16 mouse cellular contexts compared by ENCODE assay signal in genomic region chr2:173452800-173453199, GRCm38 (mm10).
A peak's percentile ranks its signal among the peaks of the same experiment; 100 is the strongest.
DNase-seq lines count a peak whose midpoint lies in the region; TF ChIP-seq lines count a peak whose summit lies in the region.
"Had no signal": no experiment of that assay in that cellular context is flagged by ENCODE, and none has a peak within 500 bp of the region (broad histone marks: within the 10 kb centered on the region; RNA-seq: fewer than 3 reads in every experiment).

No protein-coding gene starts in this region.

- intact Hi-C loops in gastrocnemius, postnatal 14 days (cut with DNase I; ENCODE audit: low total_unique reads), result loop anchor here (5.0 to 10.0 kb wide), 2 partner anchors 158 to 220 kb away; no protein-coding TSS in a partner anchor
- intact Hi-C loops in gastrocnemius, adult 2 months (cut with DNase I), result loop anchor here (2.0 to 10.0 kb wide), 3 partner anchors 224 to 348 kb away; no protein-coding TSS in a partner anchor

- TF ChIP-seq CTCF in gastrocnemius, adult 2 months (IDR thresholded peaks at IDR 0.05), result no peak

- H3K27ac ChIP-seq in gastrocnemius, adult 2 months, result no peak overlapping the region; the same call in 1 of the 2 replicates
- H3K27ac ChIP-seq in limb, embryonic 10.5 days, result no peak overlapping the region
- H3K27ac ChIP-seq: forebrain, embryonic 15.5 days; hindbrain, embryonic 14.5 days; liver, embryonic 12.5 days had no signal

- no peaks in the 10 kb centered on the region for H3K9me3 ChIP-seq in limb, embryonic 10.5 days (replicated peaks)
- H3K9me3 ChIP-seq: forebrain, embryonic 15.5 days had no signal

- no peaks in the 10 kb centered on the region; the same call in 1 of the 2 replicates for H3K4me1 ChIP-seq in limb, embryonic 10.5 days
- H3K4me1 ChIP-seq: forebrain, embryonic 15.5 days; heart, embryonic 12.5 days had no signal

- H3K36me3 ChIP-seq in limb, embryonic 10.5 days, result no peaks in the 10 kb centered on the region
- H3K36me3 ChIP-seq: forebrain, embryonic 15.5 days; heart, embryonic 12.5 days; liver, embryonic 12.5 days had no signal

- no peak overlapping the region for H3K4me3 ChIP-seq in gastrocnemius, adult 2 months
- H3K4me3 ChIP-seq in limb, embryonic 10.5 days, result no peak overlapping the region
- H3K4me3 ChIP-seq: forebrain, embryonic 15.5 days; heart, embryonic 12.5 days; liver, embryonic 12.5 days had no signal

- no peaks in the 10 kb centered on the region for H3K27me3 ChIP-seq in limb, embryonic 10.5 days (ENCODE audit: low read depth, poor library complexity, severe bottlenecking)
- H3K27me3 ChIP-seq: forebrain, embryonic 15.5 days; heart, embryonic 12.5 days; liver, embryonic 12.5 days had no signal

- DNase-seq in gastrocnemius, postnatal 14 days, result peak; percentile 2
- DNase-seq in gastrocnemius, adult 2 months, result no peak
- peak; percentile 30 for DNase-seq in testis, postnatal 10 days (ENCODE audit: low spot score)
- DNase-seq in testis, postnatal 14 days (ENCODE audit: low spot score), result no peak
- peak; percentile 34 for DNase-seq in adrenal gland, postnatal 10 days
- peak; percentile 28 to 55 for DNase-seq in natural killer cell, adult 2 months (ENCODE audit: low spot score in 2 of 2)
- DNase-seq in limb, embryonic 10.5 days (ENCODE audit: low spot score), result no peak
- DNase-seq: cerebellum, adult 2 months; kidney, adult 8-10 months; kidney, postnatal 36 days; left cerebral cortex, postnatal 4 days; lung, embryonic 14.5 days had no signal

- 89% methylated on average over 4 of the region's 4 CpGs for WGBS in limb, embryonic 10.5 days

Comparison
In these comparisons a context has a peak if more than half of its experiments do, and no peak if none do; other contexts are left out.
1. DNase-seq: peak in gastrocnemius, postnatal 14 days (single experiment), testis, postnatal 10 days (single experiment), adrenal gland, postnatal 10 days (single experiment) and natural killer cell, adult 2 months (2 of 2); none in gastrocnemius, adult 2 months (single experiment), testis, postnatal 14 days (single experiment) and limb, embryonic 10.5 days (single experiment).